ENCODE assay signal across 8 mouse cellular contexts in the genomic region with DNA sequence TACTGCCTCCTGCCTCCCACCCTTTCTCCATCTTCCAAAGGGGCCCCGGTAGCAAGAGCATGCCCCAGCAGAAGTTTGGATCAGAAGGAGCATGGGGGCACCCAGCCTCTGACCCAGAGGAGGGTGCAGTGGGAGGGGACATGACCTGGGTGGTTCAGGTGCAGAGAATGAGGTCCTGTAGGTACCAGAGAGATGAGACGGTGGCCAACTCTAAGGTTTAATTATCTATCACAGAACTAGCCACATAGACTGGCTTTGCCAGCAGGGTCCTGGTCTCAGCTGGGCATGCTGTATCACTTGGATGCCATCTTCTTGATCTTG. TPM values are rescaled to one million over a fixed set of nuclear protein-coding genes. Genes with fewer than 3 reads are reported as not detected.
DNase-seq lines count a peak whose midpoint lies in the region; ATAC-seq and TF ChIP-seq lines count a peak whose summit lies in the region.

No protein-coding gene starts in this region.

- no peaks in the 10 kb centered on the region; the same call in 1 of the 2 replicates for H3K36me3 ChIP-seq in kidney, adult 2 months (ENCODE audit: control insufficient read depth, insufficient read depth, low read length)
- peaks cover 16% of the 10 kb centered on the region for H3K36me3 ChIP-seq in embryonic facial prominence, embryonic 10.5 days (replicated peaks)
- H3K36me3 ChIP-seq in hindbrain, embryonic 16.5 days (ENCODE audit: control insufficient read depth, insufficient read depth, low read length): peaks cover 8% of the 10 kb centered on the region; the same call in 1 of the 2 replicates
- peaks cover 5% of the 10 kb centered on the region; the same call in 1 of the 2 replicates for H3K36me3 ChIP-seq in midbrain, embryonic 15.5 days (replicated peaks)

- H3K9ac ChIP-seq in hindbrain, embryonic 16.5 days (ENCODE audit: low read depth, low read length): no peak overlapping the region
- no peak overlapping the region for H3K9ac ChIP-seq in midbrain, embryonic 15.5 days

- no peak overlapping the region; the same call in 1 of the 2 replicates for H3K27ac ChIP-seq in kidney, adult 2 months (ENCODE audit: insufficient read depth, low read depth, low read length)
- H3K27ac ChIP-seq in embryonic facial prominence, embryonic 10.5 days (replicated peaks): peak overlapping the region; percentile 31
- no peak overlapping the region for H3K27ac ChIP-seq in hindbrain, embryonic 16.5 days (ENCODE audit: low read depth, low read length)
- no peak overlapping the region for H3K27ac ChIP-seq in midbrain, embryonic 15.5 days

- no peak for TF ChIP-seq POLR2A in kidney, adult 2 months (IDR thresholded peaks at IDR 0.05; ENCODE audit: low read depth, low read length)

- ATAC-seq in hindbrain, embryonic 16.5 days: no peak
- ATAC-seq in midbrain, embryonic 15.5 days (replicated peaks): no peak

- peak overlapping the region; percentile 65 for H3K4me3 ChIP-seq in kidney, adult 2 months (ENCODE audit: insufficient read depth, low read depth, low read length)
- H3K4me3 ChIP-seq in embryonic facial prominence, embryonic 10.5 days: peak overlapping the region; percentile 56
- H3K4me3 ChIP-seq in hindbrain, embryonic 16.5 days (ENCODE audit: low read length): peak overlapping the region; percentile 39
- H3K4me3 ChIP-seq in midbrain, embryonic 15.5 days: no peak overlapping the region

- WGBS in kidney, adult 2 months: 9% methylated on average over 2 of the region's 2 CpGs
- WGBS in embryonic facial prominence, embryonic 10.5 days: 23% methylated on average over 2 of the region's 2 CpGs
- 29% methylated on average over 2 of the region's 2 CpGs for WGBS in hindbrain, embryonic 16.5 days
- WGBS in midbrain, embryonic 15.5 days: 30% methylated on average over 2 of the region's 2 CpGs

- H3K9me3 ChIP-seq in embryonic facial prominence, embryonic 10.5 days: no peaks in the 10 kb centered on the region
- no peaks in the 10 kb centered on the region for H3K9me3 ChIP-seq in hindbrain, embryonic 16.5 days (ENCODE audit: control insufficient read depth, low read length)
- no peaks in the 10 kb centered on the region for H3K9me3 ChIP-seq in midbrain, embryonic 15.5 days

- DNase-seq in kidney, adult 2 months: no peak
- no peak for DNase-seq in kidney, postnatal 36 days
- no peak for DNase-seq in embryonic facial prominence, embryonic 10.5 days (ENCODE audit: low spot score)
- no peak for DNase-seq in cerebellum, postnatal 10 days
- DNase-seq in urinary bladder, adult 2 months (ENCODE audit: low spot score): no peak
- no peak for DNase-seq in thymus, adult 18-20 months

- peak overlapping the region; percentile 66 for H3K4me2 ChIP-seq in hindbrain, embryonic 16.5 days (ENCODE audit: low read length)
- peak overlapping the region; percentile 53 for H3K4me2 ChIP-seq in midbrain, embryonic 15.5 days

- no peak for TF ChIP-seq CTCF in kidney, adult 2 months (conservative IDR thresholded peaks at IDR 0.05; ENCODE audit: insufficient read depth, insufficient read length, low read depth, low read length)

- H3K27me3 ChIP-seq in kidney, adult 2 months (replicated peaks; ENCODE audit: control insufficient read depth, insufficient read depth, low read length): no peaks in the 10 kb centered on the region
- H3K27me3 ChIP-seq in embryonic facial prominence, embryonic 10.5 days (replicated peaks; ENCODE audit: low read depth, poor library complexity, severe bottlenecking): peaks cover 47% of the 10 kb centered on the region
- peaks cover 5% of the 10 kb centered on the region; the same call in 1 of the 2 replicates for H3K27me3 ChIP-seq in hindbrain, embryonic 16.5 days (replicated peaks; ENCODE audit: control insufficient read depth, insufficient read depth, low read length)
- H3K27me3 ChIP-seq in midbrain, embryonic 15.5 days (replicated peaks): no peaks in the 10 kb centered on the region; the same call in 1 of the 2 replicates

- peaks cover 24% of the 10 kb centered on the region for H3K4me1 ChIP-seq in kidney, adult 2 months (ENCODE audit: control insufficient read depth, insufficient read depth, low read length)
- H3K4me1 ChIP-seq in embryonic facial prominence, embryonic 10.5 days: peaks cover 38% of the 10 kb centered on the region
- peaks cover 13% of the 10 kb centered on the region for H3K4me1 ChIP-seq in hindbrain, embryonic 16.5 days (ENCODE audit: control insufficient read depth, insufficient read depth, low read depth, low read length)
- peaks cover 9% of the 10 kb centered on the region for H3K4me1 ChIP-seq in midbrain, embryonic 15.5 days

RNA-seq across cellular contexts. Expression of a gene that starts 0.4 kb away (rescaled TPM):
- 294 and 307 TPM in 2 replicates for polyA plus RNA-seq in kidney, adult 2 months (2012; rRNA removed)
- polyA plus RNA-seq in embryonic facial prominence, embryonic 10.5 days (2016; fragmentation: Nextera tagmentation; extraction: Ambion mirVana): 19.3 and 24.5 TPM in 2 replicates
- polyA plus RNA-seq in hindbrain, embryonic 16.5 days (2015; fragmentation: Nextera tagmentation; extraction: Ambion mirVana): 13.9 and 14.9 TPM in 2 replicates
- polyA plus RNA-seq in midbrain, embryonic 15.5 days (2015; fragmentation: Nextera tagmentation; extraction: Ambion mirVana): 8.2 and 11.5 TPM in 2 replicates
- polyA plus RNA-seq in urinary bladder, adult 2 months (2012; rRNA removed): 46.9 and 48.1 TPM in 2 replicates

RNA-seq across cellular contexts. Expression of a gene that starts 14.9 kb away (rescaled TPM):
- 40.2 and 48.2 TPM in 2 replicates for polyA plus RNA-seq in kidney, adult 2 months (2012; rRNA removed)
- 24.9 and 27.3 TPM in 2 replicates for polyA plus RNA-seq in embryonic facial prominence, embryonic 10.5 days (2016; fragmentation: Nextera tagmentation; extraction: Ambion mirVana)
- 12.8 and 15.8 TPM in 2 replicates for polyA plus RNA-seq in hindbrain, embryonic 16.5 days (2015; fragmentation: Nextera tagmentation; extraction: Ambion mirVana)
- polyA plus RNA-seq in midbrain, embryonic 15.5 days (2015; fragmentation: Nextera tagmentation; extraction: Ambion mirVana): 23.1 and 25.6 TPM in 2 replicates
- 26.7 and 28.7 TPM in 2 replicates for polyA plus RNA-seq in urinary bladder, adult 2 months (2012; rRNA removed)

RNA-seq across cellular contexts. Expression of a gene that starts 16.1 kb away (rescaled TPM):
- polyA plus RNA-seq in kidney, adult 2 months (2012; rRNA removed): not detected in 2 replicates
- polyA plus RNA-seq in embryonic facial prominence, embryonic 10.5 days (2016; fragmentation: Nextera tagmentation; extraction: Ambion mirVana): not detected in 2 replicates
- polyA plus RNA-seq in hindbrain, embryonic 16.5 days (2015; fragmentation: Nextera tagmentation; extraction: Ambion mirVana): not detected in 2 replicates
- not detected in 2 replicates for polyA plus RNA-seq in midbrain, embryonic 15.5 days (2015; fragmentation: Nextera tagmentation; extraction: Ambion mirVana)
- polyA plus RNA-seq in urinary bladder, adult 2 months (2012; rRNA removed): not detected in 2 replicates

RNA-seq across cellular contexts. Expression of a gene that starts 51.4 kb away (rescaled TPM):
- polyA plus RNA-seq in kidney, adult 2 months (2012; rRNA removed): 18.4 and 19.7 TPM in 2 replicates
- polyA plus RNA-seq in embryonic facial prominence, embryonic 10.5 days (2016; fragmentation: Nextera tagmentation; extraction: Ambion mirVana): 20.5 and 23.5 TPM in 2 replicates
- 16.5 and 17.1 TPM in 2 replicates for polyA plus RNA-seq in hindbrain, embryonic 16.5 days (2015; fragmentation: Nextera tagmentation; extraction: Ambion mirVana)
- polyA plus RNA-seq in midbrain, embryonic 15.5 days (2015; fragmentation: Nextera tagmentation; extraction: Ambion mirVana): 21.0 and 21.9 TPM in 2 replicates
- 9.9 and 14.0 TPM in 2 replicates for polyA plus RNA-seq in urinary bladder, adult 2 months (2012; rRNA removed)

RNA-seq across cellular contexts. Expression of a gene that starts 51.5 kb away (rescaled TPM):
- 5.0 and 10.1 TPM in 2 replicates for polyA plus RNA-seq in kidney, adult 2 months (2012; rRNA removed)
- 12.1 and 13.8 TPM in 2 replicates for polyA plus RNA-seq in embryonic facial prominence, embryonic 10.5 days (2016; fragmentation: Nextera tagmentation; extraction: Ambion mirVana)
- 8.5 and 9.6 TPM in 2 replicates for polyA plus RNA-seq in hindbrain, embryonic 16.5 days (2015; fragmentation: Nextera tagmentation; extraction: Ambion mirVana)
- polyA plus RNA-seq in midbrain, embryonic 15.5 days (2015; fragmentation: Nextera tagmentation; extraction: Ambion mirVana): 11.5 and 12.6 TPM in 2 replicates
- polyA plus RNA-seq in urinary bladder, adult 2 months (2012; rRNA removed): 10.5 and 14.1 TPM in 2 replicates
